Mouse (Mus musculus) adrenal gland, adult 8-10 months (tissue): ENCODE measurements around the gene Lrrc4c. TPM values are rescaled to one million over a fixed set of nuclear protein-coding genes. Genes with fewer than 3 reads are reported as not detected.

ENCODE experiments used
- DNase-seq: peaks from one replicate; pipeline ENCODE4 v3.0.0; 2022
- total RNA-seq, 4 experiments: library from RNA; stranded (reverse); gene quantifications; 2 replicates each; pipeline ENCODE4 v1.2.4; 2022

Lrrc4c gene
- total RNA-seq, 4 experiments from 2014 or later: 3.9 to 14.0 (median 6.7) TPM

DNA sequence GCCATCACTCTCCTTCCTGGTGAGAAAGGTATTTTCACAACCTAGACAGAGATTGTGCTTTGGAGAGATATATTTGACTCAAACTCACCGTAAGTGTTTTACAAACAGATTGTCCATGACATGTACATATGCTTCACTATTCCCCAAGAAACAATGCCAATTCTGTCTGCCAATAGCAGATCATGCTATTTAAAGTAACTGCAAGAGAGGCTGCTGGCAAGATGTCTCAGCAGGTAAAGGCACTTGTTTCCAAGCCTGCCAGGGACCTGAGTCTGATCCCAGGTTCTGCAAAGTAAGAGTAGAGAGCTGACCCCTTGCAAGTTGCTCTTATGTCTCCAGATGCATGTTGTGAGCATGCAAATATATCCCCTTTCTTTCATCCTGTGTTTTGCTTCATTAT is 558.1 kb downstream of the Lrrc4c start:
- DNase-seq: no peak

DNA sequence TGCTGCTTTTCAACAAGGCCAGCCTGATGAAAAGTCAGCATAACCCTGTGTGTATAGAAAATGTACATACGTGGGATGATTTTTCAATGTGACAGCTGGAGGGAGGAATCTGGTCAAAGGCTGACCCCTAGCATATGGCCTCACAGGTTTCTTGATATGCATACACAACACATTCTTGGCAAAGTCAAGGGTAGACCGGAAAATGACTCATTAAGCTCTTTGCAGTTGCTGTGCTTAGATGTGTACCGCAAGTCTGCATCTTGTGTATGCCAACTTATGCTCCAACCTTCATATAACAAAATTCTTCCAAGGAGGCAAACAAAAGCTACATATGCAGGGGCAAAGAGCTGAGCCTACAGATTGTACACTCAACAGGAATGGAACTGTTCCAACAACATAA is 631.6 kb downstream of the Lrrc4c start:
- no peak for DNase-seq

DNA sequence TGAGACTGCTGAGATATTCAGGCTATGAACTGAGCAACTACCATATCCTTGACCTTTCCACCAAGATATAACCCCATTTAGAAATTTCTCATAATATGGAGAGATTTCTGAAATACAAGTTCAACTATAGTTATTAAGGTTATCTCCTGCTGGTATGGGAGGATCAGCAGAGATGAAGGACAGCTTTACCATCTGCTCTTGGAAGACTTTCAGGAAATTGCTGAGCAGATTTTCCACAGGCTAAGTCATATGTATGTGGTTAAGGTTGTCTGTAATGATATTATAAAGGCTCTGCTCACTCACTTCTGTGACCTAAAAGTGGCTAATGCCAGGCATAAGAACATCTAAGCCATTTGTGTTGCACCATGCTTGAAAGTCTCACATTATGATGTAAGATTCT is 681.6 kb downstream of the Lrrc4c start:
- no peak for DNase-seq

DNA sequence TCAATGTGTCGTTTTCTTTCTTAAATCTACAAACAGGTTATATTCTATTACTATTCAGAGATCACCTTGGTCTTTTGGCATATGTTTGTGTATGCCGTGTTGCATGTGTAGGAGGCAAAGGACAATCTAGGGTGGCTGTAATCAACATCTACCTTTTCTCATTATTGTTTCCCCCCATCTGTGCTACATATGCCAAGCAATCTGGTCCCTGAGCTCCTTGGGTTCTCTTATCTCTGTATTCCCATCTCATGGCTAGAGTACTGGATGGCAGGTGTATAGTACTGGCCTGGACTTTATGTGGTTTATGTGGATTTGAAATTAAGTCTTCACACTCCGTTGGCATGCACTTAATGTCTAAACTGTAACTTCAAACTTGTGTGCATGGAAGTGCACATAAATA is 700.4 kb downstream of the Lrrc4c start:
- DNase-seq: no peak

DNA sequence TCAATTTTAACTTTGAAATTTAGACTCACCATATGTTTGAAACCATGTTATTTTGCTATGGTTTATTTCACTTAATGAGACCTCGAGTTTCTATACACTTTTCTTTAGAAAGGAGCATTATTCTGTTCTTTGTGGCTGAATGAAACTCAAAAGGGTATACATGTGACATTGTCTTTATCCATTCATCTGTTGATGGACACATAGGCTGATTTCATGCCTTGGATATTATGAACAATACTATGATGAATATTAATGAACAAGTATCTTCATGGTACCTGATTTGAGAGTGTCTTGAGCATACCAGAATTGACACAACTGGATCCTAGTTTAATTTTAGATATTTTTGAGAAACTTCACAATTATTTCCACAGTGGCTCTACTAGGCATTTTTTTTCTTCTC is 709.0 kb downstream of the Lrrc4c start:
- no peak for DNase-seq

DNA sequence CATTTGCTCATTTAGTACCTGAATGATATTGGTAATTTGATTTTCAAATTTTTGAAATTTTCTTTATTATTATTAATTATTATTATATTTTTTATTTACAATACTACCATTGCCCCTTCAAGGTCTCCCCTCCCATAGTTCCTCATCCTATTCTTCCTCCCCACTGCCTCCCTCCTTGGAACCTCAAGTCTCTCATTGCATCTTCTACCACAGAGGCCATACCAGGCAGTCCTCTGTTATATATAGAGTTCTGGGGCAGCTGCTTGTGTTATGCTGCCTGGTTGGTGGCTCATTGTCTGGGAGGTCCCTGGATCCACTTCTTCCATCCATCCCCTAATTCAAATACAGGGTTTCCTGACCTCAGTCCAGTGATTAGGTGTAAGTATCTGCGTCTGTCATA is 709.6 kb downstream of the Lrrc4c start:
- no peak for DNase-seq

DNA sequence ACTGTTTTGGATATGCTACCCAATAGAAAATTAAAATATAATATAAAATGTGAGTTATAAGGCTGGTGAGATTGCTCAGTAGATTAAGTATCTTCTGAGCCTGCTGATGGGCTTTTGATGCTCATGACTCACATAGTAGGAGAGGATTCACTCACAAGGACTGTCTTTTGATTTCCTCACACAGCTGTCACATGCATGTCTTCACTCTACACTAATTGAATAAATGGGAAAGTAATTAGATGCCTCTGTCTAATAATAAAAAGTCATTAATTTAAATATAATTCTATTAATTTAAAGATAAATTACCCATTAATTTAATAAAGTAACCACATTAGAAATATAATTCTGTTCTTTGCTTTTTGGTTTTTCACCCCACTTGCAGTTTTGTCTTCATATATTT is 718.4 kb downstream of the Lrrc4c start:
- no peak for DNase-seq

DNA sequence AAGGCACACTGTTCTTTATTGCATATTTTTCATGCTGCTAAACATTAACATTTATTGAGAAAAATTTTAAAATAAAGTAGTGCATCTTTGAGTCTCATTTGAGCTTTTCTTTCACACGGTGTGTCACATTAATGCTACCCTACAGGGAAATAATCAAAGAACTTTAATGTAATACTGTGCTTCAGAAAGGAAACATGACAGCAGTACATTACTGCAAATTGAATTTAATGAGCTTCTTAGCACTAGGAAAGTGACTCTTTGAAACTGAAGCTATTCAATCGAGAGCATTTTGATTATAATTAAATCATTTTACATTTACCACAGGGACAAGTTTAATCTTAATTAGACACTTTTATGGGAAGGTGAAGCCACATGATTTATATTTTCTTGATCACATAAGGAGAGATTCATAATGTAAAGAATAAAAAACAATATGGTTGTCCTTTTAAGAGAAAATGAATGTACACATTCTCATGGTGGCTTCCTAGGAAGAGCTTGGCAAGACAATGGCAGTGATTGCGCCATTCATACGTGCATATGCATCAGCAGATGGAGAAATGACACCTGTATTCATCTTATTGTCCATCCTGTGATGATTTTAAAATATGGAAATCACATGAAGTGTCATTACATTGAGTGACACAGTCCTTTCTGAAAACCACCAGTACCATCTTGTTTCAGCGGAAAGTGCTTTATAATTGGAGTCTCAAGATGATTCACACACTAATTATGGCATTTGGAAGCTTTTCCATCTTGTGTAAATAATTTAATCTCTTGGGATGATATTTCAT is 719.2 kb downstream of the Lrrc4c start:
- no peak for DNase-seq

DNA sequence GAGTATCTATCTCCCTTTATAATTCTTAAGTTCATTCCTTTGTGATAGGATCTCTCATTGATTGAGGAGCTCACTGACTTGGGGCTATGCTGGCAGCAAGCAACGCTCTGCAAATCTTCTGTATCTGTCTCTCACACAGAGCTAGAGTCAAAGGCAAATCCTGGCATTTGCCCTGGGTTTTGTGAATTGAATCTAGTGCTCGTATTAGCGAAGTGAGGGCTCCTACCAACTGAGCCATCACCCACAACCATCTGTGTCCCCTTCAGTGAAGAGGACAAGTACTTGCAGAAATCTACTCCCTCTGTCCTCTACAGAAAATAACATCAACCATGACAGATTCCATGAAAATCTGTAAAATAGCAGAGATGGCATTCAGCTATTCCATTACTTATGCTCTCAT is 726.0 kb downstream of the Lrrc4c start:
- no peak for DNase-seq

DNA sequence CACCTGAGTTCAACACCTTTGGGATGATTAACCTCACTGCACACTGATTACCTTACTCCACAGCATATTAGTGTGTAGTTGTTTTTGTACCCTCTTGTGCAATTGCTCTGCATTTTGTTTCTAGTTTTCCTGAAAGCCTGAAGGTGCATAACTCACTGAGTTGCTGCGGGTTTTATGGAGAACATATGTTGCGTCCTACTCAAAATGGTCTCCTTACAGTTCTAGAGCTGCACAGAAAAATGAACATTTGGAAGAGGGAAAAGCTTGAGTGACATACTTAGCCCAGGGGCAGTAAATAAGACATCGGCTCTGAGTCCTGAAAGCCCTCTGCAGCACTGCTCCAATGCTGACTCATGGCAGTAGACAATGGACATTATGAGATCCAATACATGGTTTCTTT is 727.7 kb downstream of the Lrrc4c start:
- no peak for DNase-seq

DNA sequence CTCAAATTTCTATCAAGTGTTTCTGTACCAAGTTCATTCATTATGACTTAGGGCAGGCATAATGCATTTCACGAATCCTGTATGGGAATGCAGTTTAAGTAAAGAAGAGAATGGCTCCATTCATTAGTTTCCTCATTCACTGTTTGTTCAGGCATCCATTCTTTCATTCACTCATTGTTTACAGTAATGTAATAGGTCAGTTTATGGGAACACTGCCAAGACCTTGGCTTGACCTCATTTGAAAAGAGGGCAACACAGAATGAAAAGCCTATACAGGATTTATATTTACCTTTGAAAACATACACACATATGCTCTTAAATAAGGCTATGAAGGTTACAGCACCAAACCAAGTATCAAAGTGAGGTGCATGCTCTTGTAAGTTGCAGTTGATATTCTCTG is 762.2 kb downstream of the Lrrc4c start:
- no peak for DNase-seq

DNA sequence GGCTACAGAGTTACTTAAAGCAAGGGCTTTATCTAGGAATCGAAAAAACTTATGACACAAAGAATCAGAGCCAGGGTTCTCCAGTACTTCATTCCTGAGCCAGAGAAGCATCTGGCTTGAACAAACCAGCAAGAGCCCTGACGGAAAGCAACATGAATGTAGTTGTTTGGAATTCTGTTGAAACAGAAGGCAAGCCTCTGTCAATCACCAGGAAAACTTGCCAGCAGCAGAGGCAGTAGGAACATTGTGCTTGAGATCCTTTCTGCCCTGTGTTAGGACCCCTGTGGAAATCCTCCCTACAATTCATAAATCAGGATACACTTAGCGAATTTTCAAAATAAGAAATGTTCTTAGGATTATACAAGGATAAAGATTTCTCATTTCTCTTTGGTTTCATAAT is 780.0 kb downstream of the Lrrc4c start:
- DNase-seq: no peak

DNA sequence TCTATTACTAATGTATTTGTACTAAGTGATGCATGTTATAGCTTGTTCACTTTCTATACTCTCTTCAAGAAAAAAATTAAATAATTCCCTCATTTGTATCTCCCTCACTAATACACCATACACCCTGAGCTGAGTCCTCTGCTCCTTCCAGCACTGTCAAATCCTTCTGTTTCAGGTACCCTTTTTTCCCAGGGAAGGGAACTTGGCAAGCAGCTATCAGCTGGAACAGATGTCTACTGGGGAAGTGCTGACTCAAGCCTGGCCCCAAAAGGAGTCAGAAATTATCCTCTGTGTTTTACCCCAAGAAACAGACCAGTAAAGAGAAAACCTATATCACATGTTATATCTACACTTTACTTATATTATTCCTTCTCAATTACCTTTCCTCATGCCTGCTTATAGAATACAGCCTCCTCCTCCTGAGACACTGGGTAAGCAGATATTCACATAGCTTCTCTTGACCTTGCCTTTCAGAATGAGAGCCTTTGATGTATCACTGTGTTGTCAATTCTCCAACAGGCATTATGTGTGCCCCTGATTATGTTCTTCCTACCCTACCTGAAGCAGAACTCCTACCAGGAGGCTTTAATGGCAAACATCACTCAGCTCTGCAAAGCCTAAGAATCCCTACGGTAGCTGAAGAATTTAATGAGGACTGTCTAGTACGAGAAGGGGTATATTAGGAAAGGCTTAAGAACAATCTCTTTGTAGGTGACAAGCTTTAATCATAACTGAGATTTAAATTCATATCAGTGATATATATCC is 785.6 kb downstream of the Lrrc4c start:
- DNase-seq: no peak

DNA sequence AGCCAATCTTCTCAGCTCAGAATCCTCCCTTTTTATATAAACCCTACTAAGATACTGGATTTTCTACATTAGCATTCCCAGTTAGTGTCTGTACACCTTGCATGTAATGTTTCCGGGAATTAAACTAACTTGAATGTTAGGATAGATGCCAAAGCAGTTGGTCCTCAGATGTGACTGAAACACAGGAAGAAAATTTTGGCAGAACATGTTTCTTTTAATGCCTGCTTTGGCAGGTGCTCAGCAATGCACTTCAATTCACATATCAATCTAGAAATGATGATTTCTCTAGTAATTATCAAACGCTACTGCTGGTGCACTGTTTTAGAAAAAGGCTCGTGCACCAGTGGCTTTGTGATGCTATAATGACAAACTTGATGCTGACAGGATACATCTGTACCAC is 806.3 kb downstream of the Lrrc4c start:
- no peak for DNase-seq

DNA sequence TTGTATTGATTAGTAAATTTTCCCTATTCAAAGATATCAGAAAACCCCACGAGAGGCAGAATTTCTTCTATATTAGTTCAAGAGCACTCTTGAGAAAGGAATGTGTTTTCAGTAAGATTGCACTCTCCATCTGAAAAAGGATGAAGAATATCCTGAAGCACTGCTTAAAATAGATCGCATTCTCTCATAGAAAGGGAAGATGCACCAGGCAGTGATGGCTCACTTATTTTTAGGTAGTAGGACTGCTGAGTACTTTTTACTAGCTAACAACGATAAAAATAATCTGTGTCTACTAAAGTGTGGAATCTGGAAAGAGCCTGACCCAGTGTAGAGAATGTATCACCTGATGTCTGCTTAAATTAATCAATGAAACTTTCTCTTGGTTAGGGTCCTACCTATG is 820.5 kb downstream of the Lrrc4c start:
- no peak for DNase-seq

DNA sequence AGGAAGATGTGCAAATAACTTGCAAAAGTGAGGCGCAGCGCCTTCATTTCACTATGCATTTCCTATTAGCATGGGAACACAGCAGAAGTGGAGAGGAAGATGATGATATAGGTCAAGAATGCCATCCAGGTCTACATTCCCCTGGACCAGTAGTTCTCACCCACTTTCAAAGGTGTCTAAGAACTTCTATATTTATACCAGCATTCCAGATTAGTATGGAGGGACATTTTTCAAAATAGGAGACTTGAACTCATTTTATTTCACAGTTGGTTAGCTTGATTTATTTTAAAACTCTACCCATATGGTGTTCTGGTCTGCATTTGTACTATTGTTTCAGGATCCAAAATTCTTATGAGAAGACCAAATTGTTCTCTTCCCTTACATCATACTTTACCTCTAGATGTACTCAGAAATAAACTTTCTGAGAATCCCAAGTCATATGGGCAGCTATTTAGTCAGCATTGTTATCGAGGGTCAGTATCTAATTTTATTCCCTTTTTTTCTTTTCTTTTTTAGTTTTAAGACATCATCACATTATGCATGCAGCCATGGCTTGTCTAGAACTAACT is 833.7 kb downstream of the Lrrc4c start:
- no peak for DNase-seq

DNA sequence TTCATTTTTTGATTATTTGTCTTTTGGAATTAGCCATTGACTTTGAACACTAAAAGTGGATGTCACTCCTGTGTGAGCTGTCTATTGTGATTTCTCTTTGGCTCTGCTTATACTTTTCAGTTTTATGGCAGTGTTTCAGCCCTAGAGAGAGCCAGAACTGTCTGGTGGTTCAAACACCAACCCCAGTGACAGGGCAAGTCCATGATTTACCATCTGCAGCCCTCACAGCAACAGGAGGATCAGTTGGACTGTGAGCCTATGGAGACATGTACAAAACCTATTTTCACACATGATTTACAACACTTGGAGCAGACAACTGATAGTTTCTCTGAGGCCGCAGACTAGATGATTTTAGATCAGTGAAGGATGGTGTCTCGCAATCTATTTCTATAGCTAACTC is 847.8 kb downstream of the Lrrc4c start:
- no peak for DNase-seq

DNA sequence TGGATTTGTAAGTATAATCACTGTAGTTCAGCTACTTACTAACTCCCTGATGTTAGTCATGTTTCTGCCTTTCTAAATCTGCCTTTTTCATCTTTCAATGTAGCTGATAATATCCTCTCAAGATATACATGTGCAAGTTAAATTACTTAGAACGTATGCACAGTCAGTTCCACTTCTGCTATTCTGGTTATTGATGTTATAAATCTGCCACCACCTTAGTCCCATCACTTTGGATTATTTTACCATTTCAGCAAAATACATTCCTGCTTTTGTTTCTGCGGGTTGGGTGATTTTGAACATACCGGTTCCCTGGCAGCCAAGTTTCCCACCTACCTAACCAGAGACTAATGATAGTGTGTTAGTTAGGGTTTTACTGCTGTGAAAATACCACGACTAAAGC is 860.4 kb downstream of the Lrrc4c start:
- DNase-seq: no peak

DNA sequence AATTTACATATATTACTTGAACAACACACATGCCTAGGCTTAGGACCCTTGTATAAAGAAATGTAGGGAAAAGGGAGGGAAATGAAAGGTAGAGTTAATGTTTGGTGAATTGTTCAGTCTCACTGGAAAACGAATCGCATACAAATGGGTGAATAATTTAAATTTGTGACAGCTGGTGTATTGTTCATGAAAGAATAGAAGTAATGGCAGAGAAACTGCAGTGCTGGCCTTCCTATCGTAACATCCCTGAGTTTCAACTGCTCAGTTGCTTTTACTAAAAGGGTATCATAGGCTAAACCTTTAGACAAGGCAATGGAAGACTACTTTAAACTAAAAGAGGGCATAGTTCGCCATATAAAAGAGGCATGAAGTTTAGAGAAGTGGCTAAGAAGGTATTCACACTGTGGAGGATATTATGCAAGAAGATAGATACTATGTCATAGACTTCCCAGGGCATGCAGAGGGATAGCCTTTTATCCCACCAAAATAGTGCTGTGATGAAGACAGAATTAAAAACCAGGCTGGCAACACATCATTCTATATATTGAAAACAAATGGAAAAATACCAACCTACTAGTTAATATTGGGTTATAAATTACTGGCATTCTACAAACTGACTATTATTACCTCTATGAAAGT is 879.1 kb downstream of the Lrrc4c start:
- DNase-seq: no peak

DNA sequence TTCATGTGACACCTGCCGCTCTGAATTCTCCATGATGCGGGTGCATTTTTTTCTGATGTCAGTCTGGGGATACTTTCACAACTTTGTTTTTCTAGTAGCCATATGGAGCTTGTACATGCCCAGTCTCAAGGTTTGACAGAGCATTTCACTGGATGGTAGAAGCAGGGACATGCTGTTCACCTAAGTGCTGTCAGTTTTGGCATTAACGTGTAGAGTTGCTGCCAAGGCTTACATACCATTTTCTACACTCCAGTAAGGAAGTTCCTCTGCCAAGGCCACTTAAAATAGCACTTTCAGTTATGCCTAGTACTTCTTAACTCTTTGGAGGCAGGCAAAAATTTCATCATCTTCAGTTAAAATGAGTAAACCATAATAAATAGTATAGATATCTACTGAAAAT is 915.0 kb downstream of the Lrrc4c start:
- no peak for DNase-seq

DNA sequence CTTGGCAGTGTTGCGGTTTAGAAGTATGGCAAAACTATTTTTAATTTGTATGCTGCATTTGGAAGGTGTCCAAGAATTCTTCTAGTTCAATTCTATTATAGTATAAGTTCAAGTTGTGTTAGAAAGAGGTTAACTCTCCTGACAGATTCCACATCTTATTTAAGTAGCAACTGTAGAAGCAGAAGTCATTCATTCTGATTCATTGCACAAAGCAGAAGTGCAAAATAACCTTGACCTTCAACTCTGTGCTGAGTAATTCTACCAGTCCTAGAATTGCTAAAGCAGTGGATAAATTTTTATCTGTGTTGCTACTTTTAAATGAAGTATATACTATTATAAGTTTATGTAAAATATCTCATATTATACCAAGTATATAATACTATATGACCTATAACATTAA is 916.1 kb downstream of the Lrrc4c start:
- DNase-seq: no peak

DNA sequence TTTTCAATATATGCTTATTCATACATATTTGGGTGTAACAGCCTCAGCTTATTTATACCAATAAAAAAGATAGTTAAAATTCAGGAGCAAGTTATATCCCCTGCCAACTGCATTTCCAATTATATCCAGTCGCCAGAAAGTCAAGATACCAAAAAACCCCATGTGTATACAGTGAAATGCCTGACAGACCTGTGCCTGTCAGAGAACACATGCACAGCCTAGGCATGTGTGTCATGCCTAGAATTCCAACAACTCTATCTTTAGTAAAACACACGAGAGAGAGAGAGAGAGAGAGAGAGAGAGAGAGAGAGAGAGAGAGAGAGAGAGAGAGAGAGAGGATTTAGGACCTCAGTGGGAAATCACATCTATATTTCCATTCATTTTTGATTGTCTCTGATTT is 956.7 kb downstream of the Lrrc4c start:
- no peak for DNase-seq

DNA sequence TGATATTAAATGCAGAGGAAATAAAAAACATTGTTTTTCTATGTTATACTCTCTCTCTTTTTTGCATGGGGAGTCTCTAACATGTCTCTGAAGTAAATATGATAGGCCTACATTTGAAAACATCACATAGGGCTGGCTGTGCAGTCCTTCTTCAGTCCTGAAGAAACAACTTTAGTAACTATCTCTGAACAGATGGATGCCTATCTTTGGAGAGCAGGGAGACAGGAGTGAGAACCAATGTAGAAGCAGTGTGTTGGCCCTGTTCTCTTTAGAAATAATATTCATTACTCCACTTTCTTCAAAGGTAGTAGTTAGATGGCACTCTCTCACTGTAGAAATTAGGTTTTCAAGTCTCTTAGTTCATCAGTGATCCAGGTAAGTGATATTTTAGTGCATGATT is 967.0 kb downstream of the Lrrc4c start:
- DNase-seq: no peak
